Mouse (Mus musculus) small intestine, adult 2 months (tissue): ENCODE data around the gene Colca2.

ENCODE experiments used
- CTCF ChIP-seq: fragments of 200-500 bp; IDR thresholded peaks from 2 replicates; pipeline ENCODE4 v1.5.1; 2012; ENCODE audit warnings: low read depth, mild to moderate bottlenecking, control low read depth, inconsistent platforms, low read length, moderate library complexity, mixed read lengths; ENCODE audit not compliant: insufficient replicate concordance, insufficient read length; ENCODE audit errors: extremely low read depth
- POLR2A ChIP-seq: fragments of 200-500 bp; IDR thresholded peaks from 2 replicates; pipeline ENCODE4 v1.6.1; 2012; ENCODE audit warnings: low read depth, mild to moderate bottlenecking, control low read depth, inconsistent platforms, low read length, moderate library complexity

DNA sequence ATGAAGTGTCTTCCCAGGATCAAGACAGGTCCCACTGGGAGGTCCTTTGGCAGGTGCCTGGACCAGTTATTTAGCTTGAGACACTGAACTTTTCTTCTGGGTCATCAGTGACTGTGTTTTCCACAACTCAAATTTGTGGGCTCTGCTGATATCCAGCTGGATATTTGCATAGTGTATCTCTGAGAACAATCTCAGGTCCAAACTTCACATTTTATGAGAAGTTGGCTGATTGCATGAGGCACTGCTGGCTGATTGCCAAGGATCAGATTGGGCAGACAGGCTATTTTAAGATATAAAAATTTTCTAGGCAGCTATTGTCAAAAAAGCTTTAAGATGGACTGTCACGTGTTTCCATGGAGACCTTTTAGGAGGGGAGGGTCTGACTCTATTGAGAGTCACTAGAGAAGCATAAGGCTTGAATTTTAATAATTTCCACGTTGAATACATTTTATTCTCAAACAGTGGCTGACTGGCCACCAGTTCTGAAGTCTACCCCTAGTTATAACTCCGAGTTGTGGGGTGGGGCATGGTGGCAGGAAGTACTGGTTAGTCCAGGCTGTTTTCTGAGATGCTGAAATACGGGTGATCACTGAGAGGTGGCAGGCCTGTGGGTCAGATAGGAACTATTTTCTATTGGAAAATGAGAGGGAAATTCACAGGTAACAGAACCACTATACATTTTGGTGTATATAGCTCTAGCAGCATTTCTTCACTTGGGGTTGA is 21.4 kb downstream of the Colca2 start:
- no peak for TF ChIP-seq CTCF
- no peak for TF ChIP-seq POLR2A
